Mouse (Mus musculus) adrenal gland, postnatal 14 days (tissue): Measurements from ENCODE around the gene Wipf2. TPM values are rescaled to one million over a fixed set of nuclear protein-coding genes. Genes with fewer than 3 reads are reported as not detected.

Experiments
- DNase-seq: peaks from one replicate; pipeline ENCODE4 v3.0.0; 2021; ENCODE audit warnings: mixed read lengths
- total RNA-seq: library from RNA; stranded (reverse); gene quantifications from 2 replicates; pipeline ENCODE4 v1.2.3, GENCODE M21; 2021

The Wipf2 gene
- total RNA-seq, 1 experiment from 2014 or later, result 16.6 TPM

DNA sequence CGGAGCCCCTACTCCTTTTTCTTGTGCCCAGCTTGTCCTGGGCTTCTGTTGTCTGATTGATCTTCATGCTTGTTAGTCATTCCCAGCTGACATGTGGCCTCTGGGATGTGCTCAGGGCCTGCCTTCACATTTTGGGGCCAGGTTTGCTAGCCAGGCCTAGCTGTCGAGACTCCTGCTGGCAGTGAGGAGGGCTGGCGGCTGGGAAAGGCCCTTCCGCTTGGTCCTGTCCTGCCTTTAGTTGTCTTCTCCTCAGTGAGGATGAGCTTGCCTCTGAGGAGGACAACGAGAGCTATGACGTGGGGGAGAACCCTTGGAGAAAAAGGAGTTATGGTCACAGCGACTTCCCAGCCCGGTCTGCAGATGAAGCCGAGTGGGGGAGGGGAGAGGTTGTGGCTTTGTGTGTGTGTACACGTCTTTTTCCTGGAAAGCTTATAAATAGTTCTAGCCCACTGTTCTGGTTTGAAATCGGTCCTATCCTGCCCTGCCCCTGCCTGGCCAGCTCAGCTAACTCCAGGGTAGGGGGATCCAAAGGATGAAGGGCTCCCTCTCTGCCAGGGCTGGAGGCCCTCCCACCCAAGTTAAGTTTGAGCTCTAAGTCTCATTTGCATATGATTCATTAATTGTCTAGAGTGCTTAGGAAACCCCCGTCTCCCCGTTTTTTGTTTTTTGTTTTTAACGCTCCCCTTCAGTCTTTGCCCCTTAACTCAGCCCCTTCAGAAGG lies 80.5 kb downstream of the Wipf2 start:
- peak; percentile 62 for DNase-seq

- DNase-seq, result peak; percentile 13
Observed at GRCm38 (mm10) chr11:98944897-98945604, 81.6 kb downstream of the Wipf2 start.

DNA sequence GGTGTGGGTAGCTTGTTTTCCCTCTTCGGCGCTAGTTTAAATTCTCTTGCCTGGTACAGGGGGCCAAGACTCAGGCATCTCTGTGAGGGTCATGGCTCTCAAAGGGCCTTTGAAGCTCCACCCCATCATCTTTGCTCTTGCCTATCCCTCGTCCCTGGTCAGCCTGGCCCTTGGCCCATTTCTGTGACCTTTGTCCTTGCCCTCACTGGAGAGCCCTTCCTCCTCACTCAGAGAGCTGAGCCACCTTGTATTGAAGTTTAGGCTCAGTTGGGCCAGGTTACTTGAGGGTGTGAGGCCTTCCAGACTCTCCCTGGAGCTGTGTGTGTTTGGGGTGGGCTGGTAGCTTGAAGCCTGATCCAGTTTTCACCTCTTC lies 82.2 kb downstream of the Wipf2 start:
- peak; percentile 85 for DNase-seq

GRCm38 (mm10) chr11:98947969-98948569 lies 84.6 kb downstream of the Wipf2 start:
- DNase-seq, result no peak

GRCm38 (mm10) chr11:98949242-98949957 lies 86.0 kb downstream of the Wipf2 start:
- DNase-seq, result no peak

- peak; percentile 79 for DNase-seq
Observed at GRCm38 (mm10) chr11:98949958-98950460, 86.6 kb downstream of the Wipf2 start.

DNA sequence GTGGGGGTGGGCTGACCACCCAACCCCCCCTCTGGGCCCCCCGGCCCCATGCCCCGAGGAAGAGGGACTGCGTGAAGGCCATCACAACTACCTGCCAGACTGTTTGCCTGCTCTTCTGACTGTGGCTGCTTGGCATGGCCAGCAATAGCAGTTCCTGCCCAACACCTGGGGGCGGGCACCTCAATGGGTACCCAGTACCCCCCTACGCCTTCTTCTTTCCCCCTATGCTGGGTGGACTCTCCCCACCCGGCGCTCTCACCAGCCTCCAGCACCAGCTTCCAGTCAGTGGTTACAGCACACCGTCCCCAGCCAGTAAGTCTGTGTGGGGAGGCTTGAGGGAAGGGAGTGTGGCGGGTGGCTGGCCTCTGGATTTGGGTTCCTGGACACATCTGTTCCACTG lies 87.0 kb downstream of the Wipf2 start:
- DNase-seq, result no peak

- peak; percentile 93 for DNase-seq
Observed at GRCm38 (mm10) chr11:98951026-98951906, 87.8 kb downstream of the Wipf2 start.

- no peak for DNase-seq
Observed at GRCm38 (mm10) chr11:98952111-98952510, 88.7 kb downstream of the Wipf2 start.

- peak; percentile 8 for DNase-seq
Observed at GRCm38 (mm10) chr11:98952736-98953135, 89.3 kb downstream of the Wipf2 start.

GRCm38 (mm10) chr11:98953361-98953760 lies 89.9 kb downstream of the Wipf2 start:
- peak; percentile 18 for DNase-seq

DNA sequence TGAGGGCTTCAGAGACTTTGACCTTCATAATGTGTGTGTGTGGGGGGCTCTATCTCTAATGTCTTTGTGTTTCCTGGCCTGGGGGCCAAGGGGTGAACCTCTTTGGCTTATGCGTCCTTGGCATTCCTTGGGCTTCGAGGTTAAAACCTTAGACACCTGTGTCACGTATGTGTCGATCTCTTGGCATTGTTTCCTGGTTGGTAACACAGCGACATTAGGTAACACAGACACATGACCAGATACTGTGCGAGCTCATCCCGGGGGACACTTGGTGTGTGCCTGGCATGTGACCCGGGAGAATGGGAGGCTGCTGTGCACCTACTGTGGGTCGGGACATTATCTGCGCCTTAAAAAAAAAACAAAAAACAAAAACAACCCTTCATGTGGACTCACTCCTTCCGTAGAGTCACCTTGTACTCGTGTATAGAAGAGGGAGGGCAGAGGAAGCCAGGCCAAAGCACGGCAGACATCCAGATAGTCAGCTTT lies 90.4 kb downstream of the Wipf2 start:
- peak; percentile 48 for DNase-seq

DNA sequence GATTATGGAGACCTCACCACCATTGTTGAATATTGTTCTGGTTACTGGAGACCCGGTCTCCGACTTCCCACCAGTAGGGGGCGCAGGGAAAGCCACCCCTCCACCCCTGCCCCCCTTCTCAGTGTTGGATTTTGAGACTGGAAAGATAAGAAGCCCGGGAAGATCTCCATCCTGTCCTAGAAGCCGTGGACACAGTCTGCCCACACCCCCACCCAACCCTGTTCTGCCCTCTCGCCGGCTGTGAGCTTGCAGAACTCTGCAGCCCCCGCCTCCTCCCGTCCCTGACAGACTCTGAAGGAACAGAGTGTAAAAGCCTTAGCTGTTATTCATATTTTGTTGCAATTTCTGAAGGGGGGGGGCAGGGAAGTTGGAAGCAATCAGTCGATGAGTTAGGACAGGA lies 90.9 kb downstream of the Wipf2 start:
- peak; percentile 90 for DNase-seq

Other genes starting within 250 kb of the Wipf2 start
- gene Gm12355, start 238.0 kb upstream of the Wipf2 start, total RNA-seq, result 15.0 and 17.2 TPM in 2 replicates
- gene Gsdma3, start 237.3 kb upstream of the Wipf2 start, total RNA-seq, result 25.4 and 31.6 TPM in 2 replicates
- gene Gsdma2, start 216.9 kb upstream of the Wipf2 start, total RNA-seq, result 1.0 and 2.0 TPM in 2 replicates
- gene Gsdma, start 199.3 kb upstream of the Wipf2 start, total RNA-seq, result 0.11 TPM in 1 of 2 replicates, not detected in the other
- gene Psmd3, start 181.1 kb upstream of the Wipf2 start, total RNA-seq, result 114 TPM in 2 replicates
- gene Csf3, start 162.4 kb upstream of the Wipf2 start, total RNA-seq, result not detected in 2 replicates
- 47.4 and 55.5 TPM in 2 replicates for gene Med24, start 134.2 kb upstream of the Wipf2 start, total RNA-seq
- gene Thra, start 123.0 kb upstream of the Wipf2 start, total RNA-seq, result 106 and 124 TPM in 2 replicates
- gene Nr1d1, start 88.3 kb upstream of the Wipf2 start, total RNA-seq, result 32.9 and 51.0 TPM in 2 replicates
- gene Msl1, start 68.1 kb upstream of the Wipf2 start, total RNA-seq, result 88.5 and 88.7 TPM in 2 replicates
- gene Casc3, start 58.7 kb upstream of the Wipf2 start, total RNA-seq, result 37.8 and 38.8 TPM in 2 replicates
- 0.79 and 0.93 TPM in 2 replicates for gene Rapgefl1, start 26.9 kb upstream of the Wipf2 start, total RNA-seq
- 3.5 and 5.8 TPM in 2 replicates for gene Cdc6, start 44.2 kb downstream of the Wipf2 start, total RNA-seq
- 24.5 and 29.3 TPM in 2 replicates for gene Rara, start 64.2 kb downstream of the Wipf2 start, total RNA-seq
- not detected in 2 replicates for gene Gjd3, start 119.4 kb downstream of the Wipf2 start, total RNA-seq
- 52.0 and 70.5 TPM in 2 replicates for gene Top2a, start 160.6 kb downstream of the Wipf2 start, total RNA-seq
- gene Igfbp4, start 177.6 kb downstream of the Wipf2 start, total RNA-seq, result 112 and 219 TPM in 2 replicates
- gene Tns4, start 225.7 kb downstream of the Wipf2 start, total RNA-seq, result 0.52 and 0.90 TPM in 2 replicates